Mouse (Mus musculus) heart, adult 2 months (tissue): ENCODE data around the gene Cnpy4.

Experiments used
- CTCF ChIP-seq: fragments of 200-600 bp; IDR thresholded peaks from 2 replicates; pipeline ENCODE4 v1.8.1; 2022; ENCODE audit warnings: antibody characterized with exemption, mild to moderate bottlenecking, moderate library complexity
- EP300 ChIP-seq: fragments of 200-500 bp; IDR thresholded peaks from 2 replicates; pipeline ENCODE4 v1.6.1; 2011; ENCODE audit warnings: low read depth, low read length, control low read depth; ENCODE audit not compliant: insufficient read depth

- TF ChIP-seq EP300, result no peak
- no peak for TF ChIP-seq CTCF
Measured at GRCm38 (mm10) chr5:138223287-138223686, 36.0 kb downstream of the Cnpy4 start.
